Mouse (Mus musculus): ENCODE data around the gene Bcr. TPM values are rescaled to one million over a fixed set of nuclear protein-coding genes. Genes with fewer than 3 reads are reported as not detected.

Gene Bcr
- polyA plus RNA-seq, 1 experiment from 2014 or later: 14.0 TPM

- peak; percentile 98 for ATAC-seq (ENCODE audit: low FRiP score)
- H3K27me3 ChIP-seq: no peaks in the 10 kb centered on the region
- peak within 1 kb of the TSS; percentile 99 for H3K27ac ChIP-seq
- peak within 1 kb of the TSS; percentile 71 for H3K4me2 ChIP-seq (replicated peaks)
- no peaks in the 10 kb centered on the region for H3K9me3 ChIP-seq (replicated peaks)
- under 1% methylated on average over 78 of the region's 80 CpGs for WGBS
- peak within 1 kb of the TSS; percentile 89 for H3K9ac ChIP-seq
- H3K4me1 ChIP-seq: peaks cover 11% of the 10 kb centered on the region
- no peaks in the 10 kb centered on the region for H3K36me3 ChIP-seq
- peak within 1 kb of the TSS; percentile 74 for H3K4me3 ChIP-seq
Observed at GRCm38 (mm10) chr10:75211807-75212645, 151.6 kb downstream of the Bcr start, which contains the start of gene Specc1l. TSS of gene Specc1l (plus strand) at chr10:75212073.

- peak overlapping the region; percentile 89 for H3K9ac ChIP-seq
- WGBS: 50% methylated on average over 7 of the region's 7 CpGs
- H3K9me3 ChIP-seq (replicated peaks): no peaks in the 10 kb centered on the region
- H3K4me1 ChIP-seq: peaks cover 11% of the 10 kb centered on the region
- H3K27ac ChIP-seq: peak overlapping the region; percentile 99; the same call in 1 of the 2 replicates
- peak overlapping the region; percentile 71 for H3K4me2 ChIP-seq (replicated peaks)
- peak overlapping the region; percentile 74 for H3K4me3 ChIP-seq
- ATAC-seq (ENCODE audit: low FRiP score): no peak
- no peaks in the 10 kb centered on the region for H3K36me3 ChIP-seq
- H3K27me3 ChIP-seq: no peaks in the 10 kb centered on the region
Observed at GRCm38 (mm10) chr10:75212981-75213380, 152.6 kb downstream of the Bcr start.

GRCm38 (mm10) chr10:75220722-75221121, 160.3 kb downstream of the Bcr start:
- H3K36me3 ChIP-seq: no peaks in the 10 kb centered on the region
- no peak overlapping the region for H3K4me3 ChIP-seq
- no peak for ATAC-seq (ENCODE audit: low FRiP score)
- no peaks in the 10 kb centered on the region for H3K27me3 ChIP-seq
- H3K4me1 ChIP-seq: peaks cover 8% of the 10 kb centered on the region
- H3K9me3 ChIP-seq (replicated peaks): no peaks in the 10 kb centered on the region
- 99% methylated on average over 3 of the region's 3 CpGs for WGBS
- H3K27ac ChIP-seq: no peak overlapping the region
- no peak overlapping the region for H3K9ac ChIP-seq
- no peak overlapping the region for H3K4me2 ChIP-seq (replicated peaks)

- H3K36me3 ChIP-seq: no peaks in the 10 kb centered on the region
- no peaks in the 10 kb centered on the region for H3K27me3 ChIP-seq
- H3K27ac ChIP-seq: no peak overlapping the region
- WGBS: 72% methylated on average over 4 of the region's 4 CpGs
- H3K9me3 ChIP-seq (replicated peaks): no peaks in the 10 kb centered on the region
- H3K4me2 ChIP-seq (replicated peaks): no peak overlapping the region
- H3K4me1 ChIP-seq: peaks cover 11% of the 10 kb centered on the region
- ATAC-seq (ENCODE audit: low FRiP score): no peak
- H3K9ac ChIP-seq: no peak overlapping the region
- no peak overlapping the region for H3K4me3 ChIP-seq
Observed at GRCm38 (mm10) chr10:75221936-75222610, 161.7 kb downstream of the Bcr start.

- no peaks in the 10 kb centered on the region for H3K36me3 ChIP-seq
- no peak overlapping the region for H3K4me2 ChIP-seq (replicated peaks)
- no peak overlapping the region for H3K9ac ChIP-seq
- H3K27me3 ChIP-seq: no peaks in the 10 kb centered on the region
- H3K4me1 ChIP-seq: peaks cover 11% of the 10 kb centered on the region
- H3K9me3 ChIP-seq (replicated peaks): no peaks in the 10 kb centered on the region
- H3K27ac ChIP-seq: no peak overlapping the region
- H3K4me3 ChIP-seq: no peak overlapping the region
- WGBS: 82% methylated on average over 5 of the region's 5 CpGs
- no peak for ATAC-seq (ENCODE audit: low FRiP score)
Observed at GRCm38 (mm10) chr10:75222611-75222998, 162.2 kb downstream of the Bcr start.

- H3K9ac ChIP-seq: peak overlapping the region; percentile 36; the same call in 1 of the 2 replicates
- H3K9me3 ChIP-seq (replicated peaks): no peaks in the 10 kb centered on the region
- H3K4me3 ChIP-seq: no peak overlapping the region
- H3K36me3 ChIP-seq: peaks cover 5% of the 10 kb centered on the region; the same call in 1 of the 2 replicates
- H3K4me1 ChIP-seq: peaks cover 11% of the 10 kb centered on the region
- no peak for ATAC-seq (ENCODE audit: low FRiP score)
- no peak overlapping the region for H3K27ac ChIP-seq
- 76% methylated on average over 3 of the region's 3 CpGs for WGBS
- H3K4me2 ChIP-seq (replicated peaks): no peak overlapping the region
- H3K27me3 ChIP-seq: no peaks in the 10 kb centered on the region
Observed at GRCm38 (mm10) chr10:75224154-75224553, 163.8 kb downstream of the Bcr start.

GRCm38 (mm10) chr10:75224630-75225029, 164.2 kb downstream of the Bcr start:
- no peak for ATAC-seq (ENCODE audit: low FRiP score)

GRCm38 (mm10) chr10:75227381-75227780, 167.0 kb downstream of the Bcr start:
- Histone ChIP-seq H3K27ac (no peak overlapping the region), H3K4me3 (no peak overlapping the region), H3K27me3 (no peaks in the 10 kb centered on the region), H3K4me2 (replicated peaks) (no peak overlapping the region), H3K9me3 (replicated peaks) (no peaks in the 10 kb centered on the region), H3K4me1 (peaks cover 5% of the 10 kb centered on the region; the same call in 1 of the 2 replicates), H3K9ac (no peak overlapping the region), H3K36me3 (peaks cover 19% of the 10 kb centered on the region)
- no peak for ATAC-seq (ENCODE audit: low FRiP score)
- 84% methylated on average over 3 of the region's 3 CpGs for WGBS

More at GRCm38 (mm10) chr10:75224630-75225029, 164.2 kb downstream of the Bcr start:
- peaks cover 11% of the 10 kb centered on the region for H3K4me1 ChIP-seq
- H3K4me3 ChIP-seq: no peak overlapping the region
- H3K9me3 ChIP-seq (replicated peaks): no peaks in the 10 kb centered on the region
- H3K27ac ChIP-seq: no peak overlapping the region
- peaks cover 5% of the 10 kb centered on the region; the same call in 1 of the 2 replicates for H3K36me3 ChIP-seq
- no peak overlapping the region for H3K4me2 ChIP-seq (replicated peaks)
- H3K27me3 ChIP-seq: no peaks in the 10 kb centered on the region
- 33% methylated on average over 1 of the region's 2 CpGs for WGBS
- no peak overlapping the region for H3K9ac ChIP-seq

GRCm38 (mm10) chr10:75230572-75230971, 170.2 kb downstream of the Bcr start:
- no peak for ATAC-seq (ENCODE audit: low FRiP score)
- no peak overlapping the region for H3K4me2 ChIP-seq (replicated peaks)
- 93% methylated on average over 4 of the region's 4 CpGs for WGBS
- peaks cover 23% of the 10 kb centered on the region for H3K36me3 ChIP-seq
- H3K4me1 ChIP-seq: peaks cover 3% of the 10 kb centered on the region; the same call in 1 of the 2 replicates
- H3K27ac ChIP-seq: no peak overlapping the region
- no peak overlapping the region for H3K9ac ChIP-seq
- no peaks in the 10 kb centered on the region for H3K9me3 ChIP-seq (replicated peaks)
- H3K4me3 ChIP-seq: no peak overlapping the region
- H3K27me3 ChIP-seq: no peaks in the 10 kb centered on the region

- Histone ChIP-seq H3K4me1 (no peaks in the 10 kb centered on the region), H3K4me3 (no peak overlapping the region), H3K9ac (no peak overlapping the region), H3K9me3 (replicated peaks) (no peaks in the 10 kb centered on the region), H3K27me3 (no peaks in the 10 kb centered on the region), H3K36me3 (peaks cover 28% of the 10 kb centered on the region), H3K27ac (no peak overlapping the region), H3K4me2 (replicated peaks) (no peak overlapping the region)
- no peak for ATAC-seq (ENCODE audit: low FRiP score)
- 75% methylated on average over 1 of the region's 1 CpGs for WGBS
Observed at GRCm38 (mm10) chr10:75231876-75232275, 171.5 kb downstream of the Bcr start.

- H3K36me3 ChIP-seq: peaks cover 28% of the 10 kb centered on the region
- no peak overlapping the region for H3K4me2 ChIP-seq (replicated peaks)
- no peak overlapping the region for H3K4me3 ChIP-seq
- no peak overlapping the region for H3K27ac ChIP-seq
- ATAC-seq (ENCODE audit: low FRiP score): no peak
- H3K9ac ChIP-seq: no peak overlapping the region
- WGBS: 95% methylated on average over 4 of the region's 4 CpGs
- H3K4me1 ChIP-seq: no peaks in the 10 kb centered on the region
- no peaks in the 10 kb centered on the region for H3K27me3 ChIP-seq
- H3K9me3 ChIP-seq (replicated peaks): no peaks in the 10 kb centered on the region
Observed at GRCm38 (mm10) chr10:75232612-75233155, 172.3 kb downstream of the Bcr start.

GRCm38 (mm10) chr10:75233489-75233888, 173.1 kb downstream of the Bcr start:
- Histone ChIP-seq H3K4me3 (no peak overlapping the region), H3K9ac (no peak overlapping the region), H3K9me3 (replicated peaks) (no peaks in the 10 kb centered on the region), H3K27ac (no peak overlapping the region), H3K27me3 (no peaks in the 10 kb centered on the region), H3K4me1 (no peaks in the 10 kb centered on the region), H3K4me2 (replicated peaks) (no peak overlapping the region), H3K36me3 (peaks cover 30% of the 10 kb centered on the region)
- 88% methylated on average over 2 of the region's 2 CpGs for WGBS
- ATAC-seq (ENCODE audit: low FRiP score): no peak
